Comparison of ENCODE assay signal across 10 mouse cellular contexts in genomic region chr14:22808595-22809166, GRCm38 (mm10).
DNase-seq lines count a peak whose midpoint lies in the region; ATAC-seq and TF ChIP-seq lines count a peak whose summit lies in the region.
"Had no signal": no experiment of that assay in that cellular context is flagged by ENCODE, and none has a peak within 500 bp of the region (broad histone marks: within the 10 kb centered on the region; RNA-seq: fewer than 3 reads in every experiment).

No protein-coding gene starts in this region.

- H3K27me3 ChIP-seq in embryonic facial prominence, embryonic 10.5 days (replicated peaks; ENCODE audit: low read depth, poor library complexity, severe bottlenecking), result peaks cover 22% of the 10 kb centered on the region
- H3K27me3 ChIP-seq in hindbrain, embryonic 10.5 days (ENCODE audit: insufficient read depth, poor library complexity, severe bottlenecking), result peaks cover 31% of the 10 kb centered on the region
- H3K27me3 ChIP-seq in thymus, adult 2 months (ENCODE audit: control insufficient read depth, insufficient read depth, low read length), result no peaks in the 10 kb centered on the region
- H3K27me3 ChIP-seq: heart, embryonic 13.5 days; liver, embryonic 15.5 days had no signal

- no peak for TF ChIP-seq CTCF in thymus, adult 2 months (IDR thresholded peaks at IDR 0.05; ENCODE audit: borderline replicate concordance, control insufficient read depth, extremely low read depth, insufficient read depth, low read length, poor library complexity)

- H3K27ac ChIP-seq in embryonic facial prominence, embryonic 10.5 days (replicated peaks), result peak overlapping the region; percentile 68
- peak overlapping the region; percentile 76 for H3K27ac ChIP-seq in hindbrain, embryonic 10.5 days
- H3K27ac ChIP-seq in thymus, adult 2 months (ENCODE audit: control insufficient read depth, insufficient read depth, low read length), result no peak overlapping the region
- H3K27ac ChIP-seq: liver, embryonic 15.5 days had no signal

- peak overlapping the region; percentile 48; the same call in 1 of the 2 replicates for H3K4me3 ChIP-seq in embryonic facial prominence, embryonic 10.5 days
- H3K4me3 ChIP-seq in hindbrain, embryonic 10.5 days, result 0 out of 2 replicates have a peak overlapping the region, but pooled peaks have one; percentile 46
- H3K4me3 ChIP-seq in thymus, adult 2 months (ENCODE audit: control insufficient read depth, insufficient read depth, low read length), result no peak overlapping the region
- H3K4me3 ChIP-seq: liver, embryonic 15.5 days had no signal

- no peak for TF ChIP-seq POLR2A in thymus, adult 2 months (IDR thresholded peaks at IDR 0.05; ENCODE audit: control insufficient read depth, extremely low read depth, insufficient read depth, low read length, poor library complexity)

- 25% methylated on average over 5 of the region's 5 CpGs for WGBS in embryonic facial prominence, embryonic 10.5 days
- WGBS in hindbrain, embryonic 10.5 days, result 18% methylated on average over 5 of the region's 5 CpGs
- 58% methylated on average over 5 of the region's 5 CpGs for WGBS in thymus, adult 2 months

- no peaks in the 10 kb centered on the region for H3K36me3 ChIP-seq in embryonic facial prominence, embryonic 10.5 days (replicated peaks)
- H3K36me3 ChIP-seq in hindbrain, embryonic 10.5 days, result no peaks in the 10 kb centered on the region
- H3K36me3 ChIP-seq in thymus, adult 2 months (ENCODE audit: control insufficient read depth, insufficient read depth, low read length), result no peaks in the 10 kb centered on the region
- H3K36me3 ChIP-seq: heart, embryonic 13.5 days; liver, embryonic 15.5 days had no signal

- H3K9me3 ChIP-seq in embryonic facial prominence, embryonic 10.5 days, result no peaks in the 10 kb centered on the region
- H3K9me3 ChIP-seq in hindbrain, embryonic 10.5 days, result no peaks in the 10 kb centered on the region
- H3K9me3 ChIP-seq: heart, embryonic 13.5 days; liver, embryonic 15.5 days had no signal

- no peak for DNase-seq in frontal cortex, postnatal 10 days (ENCODE audit: low spot score in 2 of 2)
- peak; percentile 47 for DNase-seq in embryonic facial prominence, embryonic 10.5 days (ENCODE audit: low spot score)
- no peak for DNase-seq in hindbrain, embryonic 10.5 days (ENCODE audit: low spot score)
- peak; percentile 48 for DNase-seq in lung, postnatal 10 days
- no peak for DNase-seq in thymus, adult 2 months
- DNase-seq in thymus, postnatal 4 days, result no peak
- no peak for DNase-seq in thymus, postnatal 10 days (ENCODE audit: low spot score in 2 of 2)

- H3K4me1 ChIP-seq in embryonic facial prominence, embryonic 10.5 days, result peaks cover 48% of the 10 kb centered on the region
- peaks cover 52% of the 10 kb centered on the region for H3K4me1 ChIP-seq in hindbrain, embryonic 10.5 days (replicated peaks)
- no peaks in the 10 kb centered on the region for H3K4me1 ChIP-seq in thymus, adult 2 months (replicated peaks; ENCODE audit: control insufficient read depth, insufficient read depth, low read length)
- H3K4me1 ChIP-seq: liver, embryonic 15.5 days had no signal

- 0 out of 2 replicates have a peak, but pooled peaks have one; percentile 13 for ATAC-seq in frontal cortex, adult (ENCODE audit: low TSS enrichment)

Comparison
In these comparisons a context has a peak if more than half of its experiments do, and no peak if none do; other contexts are left out.
1. DNase-seq: peak in embryonic facial prominence, embryonic 10.5 days (single experiment) and lung, postnatal 10 days (single experiment); none in frontal cortex, postnatal 10 days (0 of 2), hindbrain, embryonic 10.5 days (single experiment), thymus, adult 2 months (single experiment), thymus, postnatal 4 days (single experiment) and thymus, postnatal 10 days (0 of 2).